Mouse (Mus musculus): Measurements from ENCODE around the gene Armc3. TPM values are rescaled to one million over a fixed set of nuclear protein-coding genes. Genes with fewer than 3 reads are reported as not detected.

Armc3 gene
- polyA plus RNA-seq, 1 experiment from 2014 or later, result 0.34 TPM

- DNase-seq (ENCODE audit: low spot score), result no peak
- H3K4me2 ChIP-seq (ENCODE audit: low read length), result no peak overlapping the region
- 74% methylated on average over 2 of the region's 2 CpGs for WGBS
- H3K27ac ChIP-seq, result no peak overlapping the region
- H3K27me3 ChIP-seq (ENCODE audit: insufficient read depth, low read length), result no peaks in the 10 kb centered on the region
- no peaks in the 10 kb centered on the region for H3K9me3 ChIP-seq (replicated peaks; ENCODE audit: low read length)
- H3K4me3 ChIP-seq (replicated peaks; ENCODE audit: low read depth, low read length), result no peak overlapping the region
- ATAC-seq (replicated peaks; ENCODE audit: low FRiP score, low read depth), result no peak
- no peaks in the 10 kb centered on the region for H3K36me3 ChIP-seq (ENCODE audit: insufficient read depth, low read length)
- TF ChIP-seq CTCF (IDR thresholded peaks at IDR 0.05; ENCODE audit: low read depth), result peak; percentile 55
- H3K9ac ChIP-seq (ENCODE audit: low read depth, low read length), result no peak overlapping the region
- H3K4me1 ChIP-seq (replicated peaks; ENCODE audit: insufficient read depth, low read length), result no peaks in the 10 kb centered on the region
Measured at GRCm38 (mm10) chr2:19238771-19239170, 39.7 kb downstream of the Armc3 start.

- Histone ChIP-seq H3K9me3 (replicated peaks; ENCODE audit: low read length) (no peaks in the 10 kb centered on the region), H3K9ac (ENCODE audit: low read depth, low read length) (no peak overlapping the region), H3K27ac (no peak overlapping the region), H3K4me1 (replicated peaks; ENCODE audit: insufficient read depth, low read length) (no peaks in the 10 kb centered on the region), H3K4me2 (ENCODE audit: low read length) (no peak overlapping the region), H3K27me3 (ENCODE audit: insufficient read depth, low read length) (no peaks in the 10 kb centered on the region), H3K36me3 (ENCODE audit: insufficient read depth, low read length) (no peaks in the 10 kb centered on the region), H3K4me3 (replicated peaks; ENCODE audit: low read depth, low read length) (no peak overlapping the region)
- ATAC-seq (replicated peaks; ENCODE audit: low FRiP score, low read depth), result no peak
- TF ChIP-seq CTCF (IDR thresholded peaks at IDR 0.05; ENCODE audit: low read depth), result no peak
- no peak for DNase-seq (ENCODE audit: low spot score)
- WGBS, result 71% methylated on average over 11 of the region's 11 CpGs
Measured at GRCm38 (mm10) chr2:19249611-19250010, 50.5 kb downstream of the Armc3 start.

GRCm38 (mm10) chr2:19255037-19255436 lies 55.9 kb downstream of the Armc3 start:
- TF ChIP-seq CTCF (IDR thresholded peaks at IDR 0.05; ENCODE audit: low read depth), result no peak
- H3K4me3 ChIP-seq (replicated peaks; ENCODE audit: low read depth, low read length), result no peak overlapping the region
- no peak for DNase-seq (ENCODE audit: low spot score)
- H3K9ac ChIP-seq (ENCODE audit: low read depth, low read length), result no peak overlapping the region
- H3K4me1 ChIP-seq (replicated peaks; ENCODE audit: insufficient read depth, low read length), result no peaks in the 10 kb centered on the region
- no peak for ATAC-seq (replicated peaks; ENCODE audit: low FRiP score, low read depth)
- H3K9me3 ChIP-seq (replicated peaks; ENCODE audit: low read length), result no peaks in the 10 kb centered on the region
- H3K36me3 ChIP-seq (ENCODE audit: insufficient read depth, low read length), result no peaks in the 10 kb centered on the region
- 85% methylated on average over 3 of the region's 3 CpGs for WGBS
- H3K27ac ChIP-seq, result no peak overlapping the region
- no peaks in the 10 kb centered on the region for H3K27me3 ChIP-seq (ENCODE audit: insufficient read depth, low read length)
- no peak overlapping the region for H3K4me2 ChIP-seq (ENCODE audit: low read length)

DNA sequence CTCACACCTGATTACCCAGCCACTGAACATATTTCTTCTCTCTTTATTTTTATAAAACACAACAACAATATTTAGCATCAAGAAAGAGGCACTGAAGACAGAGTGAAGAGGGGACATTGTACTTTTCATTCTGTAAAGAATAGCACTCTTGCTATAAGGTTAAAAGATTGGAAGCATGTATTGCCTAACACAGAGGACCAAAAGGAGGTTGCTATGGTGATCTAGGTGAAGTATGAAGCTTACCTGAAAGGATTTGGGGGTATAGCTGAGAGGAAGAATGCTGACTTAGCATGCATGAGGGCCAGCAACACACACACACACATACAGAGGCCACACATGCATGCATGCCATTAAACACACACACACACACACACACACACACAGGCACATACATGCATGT lies 58.2 kb downstream of the Armc3 start:
- no peak overlapping the region for H3K27ac ChIP-seq
- H3K9ac ChIP-seq (ENCODE audit: low read depth, low read length), result no peak overlapping the region
- H3K4me1 ChIP-seq (replicated peaks; ENCODE audit: insufficient read depth, low read length), result no peaks in the 10 kb centered on the region
- H3K9me3 ChIP-seq (replicated peaks; ENCODE audit: low read length), result no peaks in the 10 kb centered on the region
- no peak for DNase-seq (ENCODE audit: low spot score)
- no peaks in the 10 kb centered on the region for H3K36me3 ChIP-seq (ENCODE audit: insufficient read depth, low read length)
- H3K4me2 ChIP-seq (ENCODE audit: low read length), result no peak overlapping the region
- no peak for TF ChIP-seq CTCF (IDR thresholded peaks at IDR 0.05; ENCODE audit: low read depth)
- no peaks in the 10 kb centered on the region for H3K27me3 ChIP-seq (ENCODE audit: insufficient read depth, low read length)
- no peak overlapping the region for H3K4me3 ChIP-seq (replicated peaks; ENCODE audit: low read depth, low read length)
- ATAC-seq (replicated peaks; ENCODE audit: low FRiP score, low read depth), result no peak

GRCm38 (mm10) chr2:19260399-19260798 lies 61.3 kb downstream of the Armc3 start:
- Histone ChIP-seq H3K9ac (ENCODE audit: low read depth, low read length) (no peak overlapping the region), H3K36me3 (ENCODE audit: insufficient read depth, low read length) (no peaks in the 10 kb centered on the region), H3K27me3 (ENCODE audit: insufficient read depth, low read length) (no peaks in the 10 kb centered on the region), H3K4me2 (ENCODE audit: low read length) (no peak overlapping the region), H3K4me1 (replicated peaks; ENCODE audit: insufficient read depth, low read length) (no peaks in the 10 kb centered on the region), H3K27ac (no peak overlapping the region), H3K9me3 (replicated peaks; ENCODE audit: low read length) (no peaks in the 10 kb centered on the region), H3K4me3 (replicated peaks; ENCODE audit: low read depth, low read length) (no peak overlapping the region)
- DNase-seq (ENCODE audit: low spot score) (no peak), ATAC-seq (replicated peaks; ENCODE audit: low FRiP score, low read depth) (no peak)
- TF ChIP-seq CTCF (IDR thresholded peaks at IDR 0.05; ENCODE audit: low read depth), result no peak
- WGBS, result 80% methylated on average over 6 of the region's 6 CpGs

DNA sequence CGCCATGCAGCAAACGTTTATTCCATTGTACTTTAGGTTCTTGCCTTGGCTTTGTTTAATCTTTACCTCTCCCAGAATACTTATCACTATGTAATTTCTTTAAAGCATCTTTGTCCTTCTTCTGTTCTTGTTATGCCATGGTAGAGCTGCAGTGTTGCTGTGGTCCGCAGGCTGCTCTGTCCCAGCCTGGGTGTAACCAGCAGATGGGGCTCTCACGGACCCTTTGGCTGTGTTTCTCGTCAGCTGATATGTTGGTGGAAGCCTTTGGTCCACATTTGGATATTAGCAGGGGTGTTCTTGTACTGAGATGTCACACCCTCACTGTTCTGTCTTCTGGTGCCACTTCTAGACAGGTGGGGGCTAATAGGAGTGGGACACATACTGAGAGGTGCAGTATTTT lies 64.3 kb downstream of the Armc3 start:
- Histone ChIP-seq H3K9me3 (replicated peaks; ENCODE audit: low read length) (no peaks in the 10 kb centered on the region), H3K4me3 (replicated peaks; ENCODE audit: low read depth, low read length) (no peak overlapping the region), H3K27ac (no peak overlapping the region), H3K36me3 (ENCODE audit: insufficient read depth, low read length) (no peaks in the 10 kb centered on the region), H3K27me3 (ENCODE audit: insufficient read depth, low read length) (no peaks in the 10 kb centered on the region), H3K9ac (ENCODE audit: low read depth, low read length) (no peak overlapping the region), H3K4me1 (replicated peaks; ENCODE audit: insufficient read depth, low read length) (no peaks in the 10 kb centered on the region), H3K4me2 (ENCODE audit: low read length) (no peak overlapping the region)
- ATAC-seq (replicated peaks; ENCODE audit: low FRiP score, low read depth) (no peak), DNase-seq (ENCODE audit: low spot score) (no peak)
- TF ChIP-seq CTCF (IDR thresholded peaks at IDR 0.05; ENCODE audit: low read depth), result peak; percentile 53; the same call in 1 of the 2 replicates
- WGBS, result 60% methylated on average over 5 of the region's 5 CpGs

- Histone ChIP-seq H3K27ac (no peak overlapping the region), H3K9ac (ENCODE audit: low read depth, low read length) (no peak overlapping the region), H3K9me3 (replicated peaks; ENCODE audit: low read length) (no peaks in the 10 kb centered on the region), H3K4me3 (replicated peaks; ENCODE audit: low read depth, low read length) (no peak overlapping the region), H3K4me1 (replicated peaks; ENCODE audit: insufficient read depth, low read length) (no peaks in the 10 kb centered on the region), H3K27me3 (ENCODE audit: insufficient read depth, low read length) (no peaks in the 10 kb centered on the region), H3K36me3 (ENCODE audit: insufficient read depth, low read length) (no peaks in the 10 kb centered on the region), H3K4me2 (ENCODE audit: low read length) (no peak overlapping the region)
- 74% methylated on average over 2 of the region's 2 CpGs for WGBS
- ATAC-seq (replicated peaks; ENCODE audit: low FRiP score, low read depth) (no peak), DNase-seq (ENCODE audit: low spot score) (no peak)
- TF ChIP-seq CTCF (IDR thresholded peaks at IDR 0.05; ENCODE audit: low read depth), result no peak
Measured at GRCm38 (mm10) chr2:19265834-19266233, 66.7 kb downstream of the Armc3 start.
